Mouse (Mus musculus) cerebellum, adult 2 months (tissue): ENCODE data around the gene Mfsd10.

ENCODE experiments used
- CTCF ChIP-seq: fragments of 200-500 bp; IDR thresholded peaks from 2 replicates; pipeline ENCODE4 v1.5.1; 2011; ENCODE audit warnings: low read depth, mild to moderate bottlenecking, control low read depth, low read length, moderate library complexity, borderline replicate concordance; ENCODE audit not compliant: insufficient read depth
- POLR2A ChIP-seq: fragments of 200-500 bp; IDR thresholded peaks from 2 replicates; pipeline ENCODE4 v1.6.1; 2011; ENCODE audit warnings: low read length, control low read depth, borderline replicate concordance; ENCODE audit not compliant: insufficient read depth

GRCm38 (mm10) chr5:34652961-34653360 lies 15.9 kb upstream of the Mfsd10 start:
- no peak for TF ChIP-seq POLR2A
- TF ChIP-seq CTCF: no peak
